Mouse (Mus musculus): ENCODE results near the gene Tsnax.

Gene Tsnax

GRCm38 (mm10) chr8:125012695-125013627 lies at the start of gene Tsnax:
Gene Tsnax, plus strand, starts transcription at chr8:125012997.
- DNase-seq (ENCODE audit: low read depth) = peak; percentile 87

- no peak for DNase-seq (ENCODE audit: low read depth)
These were observed 49.6 kb upstream of the Tsnax start for GRCm38 (mm10) chr8:124963246-124963645.

GRCm38 (mm10) chr8:124964966-124965365 lies 47.8 kb upstream of the Tsnax start:
- no peak for DNase-seq (ENCODE audit: low read depth)

- no peak for DNase-seq (ENCODE audit: low read depth)
These were observed 42.4 kb upstream of the Tsnax start for GRCm38 (mm10) chr8:124970312-124970933.

GRCm38 (mm10) chr8:124973221-124973620 lies 39.6 kb upstream of the Tsnax start:
- DNase-seq (ENCODE audit: low read depth) = no peak

- DNase-seq (ENCODE audit: low read depth) = no peak
These were observed 38.5 kb upstream of the Tsnax start for GRCm38 (mm10) chr8:124974254-124974653.

- DNase-seq (ENCODE audit: low read depth) = no peak
These were observed 36.6 kb upstream of the Tsnax start for GRCm38 (mm10) chr8:124976211-124976610.

GRCm38 (mm10) chr8:124978026-124978425 lies 34.8 kb upstream of the Tsnax start:
- no peak for DNase-seq (ENCODE audit: low read depth)

GRCm38 (mm10) chr8:124980036-124980435 lies 32.8 kb upstream of the Tsnax start:
- peak; percentile 47 for DNase-seq (ENCODE audit: low read depth)

GRCm38 (mm10) chr8:124980828-124981227 lies 32.0 kb upstream of the Tsnax start:
- DNase-seq (ENCODE audit: low read depth) = peak; percentile 12

GRCm38 (mm10) chr8:124990923-124991667 lies 21.7 kb upstream of the Tsnax start:
- DNase-seq (ENCODE audit: low read depth) = peak; percentile 16

GRCm38 (mm10) chr8:124991668-124991926 lies 21.2 kb upstream of the Tsnax start:
- DNase-seq (ENCODE audit: low read depth) = no peak

GRCm38 (mm10) chr8:124995776-124996175 lies 17.0 kb upstream of the Tsnax start:
- no peak for DNase-seq (ENCODE audit: low read depth)

- DNase-seq (ENCODE audit: low read depth) = no peak
These were observed 11.3 kb downstream of the Tsnax start for GRCm38 (mm10) chr8:125024085-125024484.

- no peak for DNase-seq (ENCODE audit: low read depth)
These were observed 14.4 kb downstream of the Tsnax start for GRCm38 (mm10) chr8:125027211-125027610.

- DNase-seq (ENCODE audit: low read depth) = no peak
These were observed 16.0 kb downstream of the Tsnax start for GRCm38 (mm10) chr8:125028841-125029240.

GRCm38 (mm10) chr8:125031276-125031675 lies 18.5 kb downstream of the Tsnax start:
- peak; percentile 25 for DNase-seq (ENCODE audit: low read depth)

GRCm38 (mm10) chr8:125034669-125035068 lies 21.9 kb downstream of the Tsnax start:
- peak; percentile 72 for DNase-seq (ENCODE audit: low read depth)

GRCm38 (mm10) chr8:125037081-125037480 lies 24.3 kb downstream of the Tsnax start:
- DNase-seq (ENCODE audit: low read depth) = no peak

GRCm38 (mm10) chr8:125038731-125039130 lies 25.9 kb downstream of the Tsnax start:
- no peak for DNase-seq (ENCODE audit: low read depth)

- DNase-seq (ENCODE audit: low read depth) = no peak
These were observed 28.0 kb downstream of the Tsnax start for GRCm38 (mm10) chr8:125040587-125041375.

- no peak for DNase-seq (ENCODE audit: low read depth)
These were observed 28.7 kb downstream of the Tsnax start for GRCm38 (mm10) chr8:125041496-125041895.

All from induced T-regulatory cell, adult 2 months (primary cell).